Mouse (Mus musculus): Measurements from ENCODE around the gene Plch1.

DNA sequence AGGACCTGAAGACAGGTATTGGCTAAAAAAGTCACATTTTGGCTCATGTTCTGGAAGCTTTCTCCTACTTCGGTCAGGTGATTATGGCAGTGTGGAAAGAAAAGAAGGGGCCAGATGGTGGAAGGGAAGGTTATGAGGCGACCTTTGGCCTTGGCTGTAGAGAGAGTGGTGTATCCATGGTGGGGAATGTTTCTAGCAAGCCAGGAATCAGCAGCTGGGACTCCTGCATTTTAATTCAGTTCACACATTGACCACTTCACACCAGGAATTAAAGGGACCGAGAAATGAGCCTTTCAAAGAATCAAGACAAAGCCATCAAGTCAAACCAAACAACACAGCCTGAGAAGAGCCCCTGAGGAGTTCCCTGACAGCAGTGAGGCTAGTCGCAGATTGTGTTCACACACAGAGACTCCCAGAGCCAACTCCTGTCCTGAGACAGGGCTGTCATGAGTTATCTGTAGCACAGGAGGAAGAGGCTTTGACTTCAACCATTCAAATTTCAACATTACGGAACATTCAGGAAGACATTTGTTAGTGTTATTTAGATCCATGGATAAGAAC is 112.4 kb downstream of the Plch1 start:
- TF ChIP-seq CTCF (IDR thresholded peaks at IDR 0.05): no peak
- TF ChIP-seq EP300 (IDR thresholded peaks at IDR 0.05): no peak
